Mouse (Mus musculus): ENCODE data around the gene Ndufaf1. TPM values are rescaled to one million over a fixed set of nuclear protein-coding genes. Genes with fewer than 3 reads are reported as not detected.

The Ndufaf1 gene
- polyA plus RNA-seq, 1 experiment from 2014 or later = 49.6 TPM

Other genes starting within 250 kb of the Ndufaf1 start
- gene Ino80, start 185.1 kb downstream of the Ndufaf1 start, polyA plus RNA-seq (2016; fragmentation: Nextera tagmentation; extraction: Ambion mirVana) = 2.5 and 2.9 TPM in 2 replicates
- gene Exd1, start 115.2 kb downstream of the Ndufaf1 start, polyA plus RNA-seq (2016; fragmentation: Nextera tagmentation; extraction: Ambion mirVana) = 0.07 and 0.17 TPM in 2 replicates
- 43.4 and 44.1 TPM in 2 replicates for gene Chp1, start 115.1 kb downstream of the Ndufaf1 start, polyA plus RNA-seq (2016; fragmentation: Nextera tagmentation; extraction: Ambion mirVana)
- 90.2 and 91.3 TPM in 2 replicates for gene Nusap1, start 44.5 kb downstream of the Ndufaf1 start, polyA plus RNA-seq (2016; fragmentation: Nextera tagmentation; extraction: Ambion mirVana)
- 43.6 and 46.4 TPM in 2 replicates for gene Oip5, start 44.4 kb downstream of the Ndufaf1 start, polyA plus RNA-seq (2016; fragmentation: Nextera tagmentation; extraction: Ambion mirVana)
- 27.7 and 27.8 TPM in 2 replicates for gene Rtf1, start 12.2 kb upstream of the Ndufaf1 start, polyA plus RNA-seq (2016; fragmentation: Nextera tagmentation; extraction: Ambion mirVana)
- gene Itpka, start 79.5 kb upstream of the Ndufaf1 start, polyA plus RNA-seq (2016; fragmentation: Nextera tagmentation; extraction: Ambion mirVana) = 3.8 and 4.1 TPM in 2 replicates
- gene Ltk, start 97.6 kb upstream of the Ndufaf1 start, polyA plus RNA-seq (2016; fragmentation: Nextera tagmentation; extraction: Ambion mirVana) = 0.19 TPM in 1 of 2 replicates, not detected in the other
- gene Rpap1, start 124.7 kb upstream of the Ndufaf1 start, polyA plus RNA-seq (2016; fragmentation: Nextera tagmentation; extraction: Ambion mirVana) = 17.4 and 17.8 TPM in 2 replicates
- gene Tyro3, start 134.9 kb upstream of the Ndufaf1 start, polyA plus RNA-seq (2016; fragmentation: Nextera tagmentation; extraction: Ambion mirVana) = 2.5 and 3.1 TPM in 2 replicates
- gene Mga, start 234.4 kb upstream of the Ndufaf1 start, polyA plus RNA-seq (2016; fragmentation: Nextera tagmentation; extraction: Ambion mirVana) = 12.5 and 13.3 TPM in 2 replicates

Measured in liver, embryonic 12.5 days (tissue).